Mouse (Mus musculus) embryonic facial prominence, embryonic 15.5 days (tissue): Measurements from ENCODE around the gene Fbln1. TPM values are rescaled to one million over a fixed set of nuclear protein-coding genes. Genes with fewer than 3 reads are reported as not detected.
"Not testable (repeated sequence)": the region's sequence is repeated elsewhere in the genome, so short reads cannot be mapped to it uniquely, and the experiment has no call there.

Source experiments
- ATAC-seq: fragments of 200-750 bp; cut with Nextera tagmentation; 2 replicates; pipeline ENCODE4 v1.8.0; 2017; ENCODE audit warnings: low read depth, moderate TSS enrichment; ENCODE audit not compliant: insufficient number of reproducible peaks, low FRiP score, low TSS enrichment
- H3K27ac ChIP-seq: fragments of 300-500 bp; sonication (generic); replicated peaks from 2 replicates; pipeline ENCODE4 v1.5.1; 2015; ENCODE audit warnings: mild to moderate bottlenecking, inconsistent platforms
- H3K27me3 ChIP-seq: fragments of 300-500 bp; sonication (generic); 2 replicates; pipeline ENCODE4 v1.6.1; 2015; ENCODE audit warnings: inconsistent platforms
- H3K36me3 ChIP-seq: fragments of 300-500 bp; sonication (generic); 2 replicates; pipeline ENCODE4 v1.6.1; 2015; ENCODE audit warnings: mild to moderate bottlenecking, inconsistent platforms
- H3K4me1 ChIP-seq: fragments of 300-500 bp; sonication (generic); 2 replicates; pipeline ENCODE4 v1.6.1; 2015; ENCODE audit warnings: inconsistent platforms
- H3K4me2 ChIP-seq: fragments of 300-500 bp; sonication (generic); replicated peaks from 2 replicates; pipeline ENCODE4 v1.6.1; 2015; ENCODE audit warnings: mild to moderate bottlenecking, inconsistent platforms
- H3K4me3 ChIP-seq: fragments of 300-500 bp; sonication (generic); replicated peaks from 2 replicates; pipeline ENCODE4 v1.5.1; 2015; ENCODE audit warnings: mild to moderate bottlenecking, inconsistent platforms
- H3K9ac ChIP-seq: fragments of 300-500 bp; sonication (generic); 2 replicates; pipeline ENCODE4 v1.6.1; 2015; ENCODE audit warnings: inconsistent platforms
- H3K9me3 ChIP-seq: fragments of 300-500 bp; sonication (generic); replicated peaks from 2 replicates; pipeline ENCODE4 v1.6.1; 2016; ENCODE audit warnings: inconsistent platforms
- WGBS: fragments of 180-500 bp; shearing (Covaris S2); methylation state at CpG from one replicate; pipeline ENCODE4 v1.1.7; 2015; 5-methylcytosine and 5-hydroxymethylcytosine counted together
- polyA plus RNA-seq: library from polyadenylated mRNA; unstranded; fragments of >200 nt; fragmentation: Nextera tagmentation; extraction: Ambion mirVana; gene quantifications from 2 replicates; pipeline ENCODE4 v1.2.1, GENCODE M21; 2015

Fbln1 gene
- polyA plus RNA-seq, 1 experiment from 2014 or later: 266 TPM

DNA sequence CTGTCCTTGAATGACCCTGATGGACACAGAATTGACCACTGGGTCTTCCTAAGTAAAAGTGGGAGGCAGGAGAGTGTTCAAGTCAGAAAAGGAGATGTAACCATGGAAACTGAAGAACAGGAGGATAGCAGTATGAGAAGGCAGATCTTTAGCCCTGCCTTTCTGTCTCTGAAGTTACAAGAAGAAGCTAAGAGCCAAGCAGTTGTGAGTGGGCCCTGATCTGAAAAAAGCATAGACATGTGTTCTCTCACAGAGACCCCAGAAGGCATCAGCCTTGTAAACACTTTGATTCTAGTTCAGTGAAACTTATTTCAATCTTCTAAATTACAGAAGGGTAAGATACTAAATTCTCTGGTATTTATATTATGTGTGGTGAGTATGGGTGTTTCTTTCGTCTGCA, 118.7 kb downstream of the Fbln1 start:
- Histone ChIP-seq H3K27me3 (0 out of 2 replicates have a peak, but pooled peaks cover 5% of the 10 kb centered on the region), H3K4me1 (0 out of 2 replicates have a peak, but pooled peaks cover 4% of the 10 kb centered on the region), H3K4me2 (no peak overlapping the region), H3K4me3 (no peak overlapping the region), H3K27ac (no peak overlapping the region), H3K9ac (no peak overlapping the region), H3K9me3 (no peaks in the 10 kb centered on the region), H3K36me3 (no peaks in the 10 kb centered on the region)
- 83% methylated on average over 1 of the region's 1 CpGs for WGBS
- ATAC-seq: no peak

DNA sequence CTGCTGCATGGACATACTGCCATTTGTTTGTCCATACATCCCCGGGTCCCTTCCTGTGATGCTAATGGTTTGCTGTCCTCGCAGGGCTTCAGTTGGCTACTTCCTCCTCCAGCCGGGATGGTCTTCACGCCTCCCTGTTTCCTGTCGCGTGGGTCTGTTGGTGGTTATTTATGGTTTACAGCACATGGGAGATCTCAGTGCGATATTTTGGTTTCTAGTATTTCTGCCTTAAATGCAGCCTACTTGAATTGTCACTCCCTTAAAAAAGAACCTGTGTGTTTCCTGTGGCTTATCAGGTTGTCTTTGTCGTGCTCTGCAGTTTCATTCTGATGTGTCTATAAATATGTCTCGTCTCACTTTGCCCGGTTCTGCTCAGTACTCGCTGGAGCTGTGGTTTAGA, 122.1 kb downstream of the Fbln1 start:
- 45% methylated on average over 11 of the region's 11 CpGs for WGBS
- H3K27ac ChIP-seq: no peak overlapping the region

DNA sequence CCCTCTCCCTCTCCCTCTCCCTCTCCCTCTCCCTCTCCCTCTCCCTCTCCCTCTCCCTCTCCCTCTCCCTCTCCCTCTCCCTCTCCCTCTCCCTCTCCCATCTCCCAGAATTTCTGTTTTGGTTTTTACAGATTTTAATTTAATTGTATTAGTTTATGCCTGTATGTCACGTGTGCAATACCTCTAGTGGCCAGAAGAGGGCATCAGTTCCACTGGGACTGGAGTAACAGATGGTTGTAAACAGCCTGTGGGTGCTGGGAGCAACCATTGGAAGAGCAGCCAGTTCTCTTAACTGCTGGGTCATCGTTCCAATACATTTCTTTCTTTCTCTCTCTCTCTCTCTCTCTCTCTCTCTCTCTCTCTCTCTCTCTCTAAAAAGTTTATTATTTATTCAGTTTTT, 122.7 kb downstream of the Fbln1 start:
- 94% methylated on average over 2 of the region's 2 CpGs for WGBS
- H3K4me1 ChIP-seq, H3K4me2 ChIP-seq, H3K36me3 ChIP-seq, H3K9ac ChIP-seq, ATAC-seq, H3K27me3 ChIP-seq, H3K9me3 ChIP-seq, H3K27ac ChIP-seq, H3K4me3 ChIP-seq: not testable (repeated sequence)

More for the DNA sequence above, 122.1 kb downstream of the Fbln1 start:
- Histone ChIP-seq H3K9ac (no peak overlapping the region), H3K27me3 (no peaks in the 10 kb centered on the region), H3K4me1 (0 out of 2 replicates have a peak, but pooled peaks cover 4% of the 10 kb centered on the region), H3K36me3 (no peaks in the 10 kb centered on the region), H3K9me3 (no peaks in the 10 kb centered on the region), H3K4me2 (no peak overlapping the region), H3K4me3 (no peak overlapping the region)
- ATAC-seq: no peak

DNA sequence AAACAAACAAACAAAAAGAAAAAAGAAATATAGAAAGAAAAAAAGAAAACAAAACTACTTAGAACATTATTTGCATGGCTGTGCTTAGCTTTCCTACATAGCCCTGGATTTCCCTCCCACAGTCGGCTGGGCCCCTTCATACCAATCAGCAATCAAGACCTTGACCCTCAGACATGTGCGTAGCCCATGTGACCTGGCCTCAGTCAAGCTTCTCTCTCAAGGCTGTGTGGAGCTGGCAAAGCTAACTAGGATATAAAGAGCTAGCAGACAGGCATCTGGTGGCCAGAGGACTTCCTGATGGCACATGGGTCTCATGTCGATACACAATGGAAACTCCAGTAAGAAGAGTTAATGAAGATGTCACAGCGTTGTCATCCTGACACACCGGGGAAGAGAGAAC, 123.3 kb downstream of the Fbln1 start:
- H3K4me2 ChIP-seq: no peak overlapping the region
- no peaks in the 10 kb centered on the region for H3K27me3 ChIP-seq
- no peak overlapping the region for H3K27ac ChIP-seq
- H3K9me3 ChIP-seq: no peaks in the 10 kb centered on the region
- H3K9ac ChIP-seq: no peak overlapping the region
- 0 out of 2 replicates have a peak, but pooled peaks cover 4% of the 10 kb centered on the region for H3K4me1 ChIP-seq
- no peaks in the 10 kb centered on the region for H3K36me3 ChIP-seq
- no peak overlapping the region for H3K4me3 ChIP-seq
- WGBS: 82% methylated on average over 5 of the region's 5 CpGs
- ATAC-seq: no peak

DNA sequence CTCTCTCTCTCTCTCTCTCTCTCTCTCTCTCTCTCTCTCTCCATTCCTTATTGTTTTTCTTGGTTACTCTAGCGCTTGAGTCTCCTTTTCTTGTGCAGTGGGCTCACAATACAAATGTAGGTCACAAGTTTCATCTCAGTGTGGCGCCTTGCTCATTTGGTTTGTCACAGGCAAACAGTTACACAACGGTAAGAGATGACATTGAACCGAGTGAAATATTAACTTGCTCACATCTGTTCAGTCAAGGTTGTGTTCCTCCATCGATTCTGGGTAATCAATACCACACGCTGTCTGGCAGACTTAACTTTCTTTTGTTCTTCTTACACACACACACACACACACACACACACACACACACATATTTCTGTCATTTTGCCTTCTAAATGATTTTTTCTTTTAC, 124.3 kb downstream of the Fbln1 start:
- no peaks in the 10 kb centered on the region for H3K9me3 ChIP-seq
- no peak for ATAC-seq
- H3K9ac ChIP-seq: no peak overlapping the region
- no peak overlapping the region for H3K4me2 ChIP-seq
- 0 out of 2 replicates have a peak, but pooled peaks cover 4% of the 10 kb centered on the region for H3K4me1 ChIP-seq
- H3K27me3 ChIP-seq: no peaks in the 10 kb centered on the region
- H3K27ac ChIP-seq: no peak overlapping the region
- WGBS: 67% methylated on average over 6 of the region's 6 CpGs
- no peak overlapping the region for H3K4me3 ChIP-seq
- H3K36me3 ChIP-seq: no peaks in the 10 kb centered on the region

DNA sequence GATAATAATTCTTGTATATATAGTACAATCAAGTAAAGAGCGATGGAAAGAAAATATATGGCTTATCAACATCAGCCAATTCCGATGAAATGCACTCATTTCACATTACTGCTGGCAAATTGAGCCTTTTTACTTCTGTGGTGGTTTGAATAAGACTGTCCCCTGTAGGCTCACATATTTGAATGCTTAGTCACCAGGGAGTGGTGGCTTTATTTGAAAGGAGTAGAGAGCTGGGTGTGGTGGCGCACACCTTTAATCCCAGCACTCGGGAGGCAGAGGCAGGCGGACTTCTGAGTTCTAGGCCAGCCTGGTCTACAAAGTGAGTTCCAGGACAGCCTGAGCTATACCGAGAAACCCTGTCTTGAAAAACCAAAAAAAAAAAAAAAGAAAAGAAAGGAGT, 127.8 kb downstream of the Fbln1 start:
- H3K4me3 ChIP-seq, ATAC-seq, H3K9ac ChIP-seq, H3K4me1 ChIP-seq, H3K27me3 ChIP-seq, H3K27ac ChIP-seq, H3K9me3 ChIP-seq, H3K36me3 ChIP-seq, H3K4me2 ChIP-seq: not testable (repeated sequence)
- 87% methylated on average over 6 of the region's 6 CpGs for WGBS

DNA sequence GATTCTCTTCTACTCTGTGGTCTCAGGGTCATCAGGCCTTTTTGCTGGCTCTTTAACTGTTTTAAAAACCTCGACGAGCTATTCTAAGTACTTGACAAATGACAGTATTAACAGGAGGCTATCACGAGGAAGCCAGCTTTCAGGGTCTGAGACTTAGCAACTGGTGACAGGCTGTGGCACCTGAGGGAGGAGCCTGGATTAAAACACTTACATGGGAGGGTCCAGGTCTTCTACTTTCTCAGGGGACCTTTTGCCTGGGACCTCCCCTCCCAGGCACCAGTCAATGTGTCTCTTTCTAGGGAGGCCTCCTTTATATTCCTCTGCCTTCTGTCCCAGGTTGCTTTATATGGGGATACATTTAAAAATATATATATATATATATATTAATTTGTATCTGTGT, 128.5 kb downstream of the Fbln1 start:
- no peaks in the 10 kb centered on the region for H3K9me3 ChIP-seq
- H3K27ac ChIP-seq: no peak overlapping the region
- H3K36me3 ChIP-seq: no peaks in the 10 kb centered on the region
- ATAC-seq: no peak
- no peak overlapping the region for H3K9ac ChIP-seq
- no peak overlapping the region for H3K4me3 ChIP-seq
- H3K4me2 ChIP-seq: no peak overlapping the region
- peaks cover 9% of the 10 kb centered on the region for H3K4me1 ChIP-seq
- H3K27me3 ChIP-seq: no peaks in the 10 kb centered on the region
- WGBS: 74% methylated on average over 3 of the region's 3 CpGs

DNA sequence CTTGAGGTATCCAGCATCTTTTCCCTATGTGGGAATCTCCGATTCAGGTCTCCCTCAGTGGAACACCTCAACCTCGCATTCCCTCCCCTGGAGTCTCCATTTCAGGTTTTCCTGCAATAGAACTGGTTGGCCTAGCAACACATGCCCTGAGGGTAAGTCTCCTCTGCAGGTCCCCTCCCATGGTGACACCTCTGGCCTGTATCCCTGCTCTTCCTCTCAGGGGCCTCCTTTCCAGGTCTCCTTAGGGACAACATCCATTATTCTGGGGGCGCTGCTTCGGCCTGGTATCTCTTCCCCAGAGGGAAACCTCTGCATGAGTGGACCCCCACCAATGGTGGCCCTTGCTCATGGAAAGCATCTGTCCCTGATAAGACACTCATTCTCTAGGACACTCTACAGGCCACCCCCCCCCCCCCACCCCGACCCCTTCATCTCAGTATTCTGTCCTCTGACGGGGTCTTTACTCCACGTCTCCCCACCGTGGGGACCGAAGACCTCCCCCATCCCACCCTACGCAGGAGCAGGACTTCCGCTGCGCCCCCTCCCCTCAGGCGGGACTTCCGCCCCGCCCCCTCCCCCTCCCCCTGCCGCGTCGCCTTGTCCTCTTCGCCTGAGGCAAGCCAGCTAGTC, 130.0 kb downstream of the Fbln1 start, which contains the start of gene Atxn10:
Gene Atxn10, plus strand, starts transcription at position 575 of the 630 bp plus-strand sequence.
- Histone ChIP-seq H3K36me3 (no peaks in the 10 kb centered on the region), H3K4me1 (peaks cover 9% of the 10 kb centered on the region), H3K9me3 (no peaks in the 10 kb centered on the region), H3K27me3 (no peaks in the 10 kb centered on the region), H3K27ac (peak within 1 kb of the TSS; percentile 96), H3K9ac (peak within 1 kb of the TSS; percentile 87), H3K4me3 (peak within 1 kb of the TSS; percentile 97), H3K4me2 (peak within 1 kb of the TSS; percentile 71)
- WGBS: 8% methylated on average over 14 of the region's 19 CpGs
- ATAC-seq: peak; percentile 32; the same call in 1 of the 2 replicates

Other genes starting within 250 kb of the Fbln1 start
- gene 5031439G07Rik, start 217.4 kb upstream of the Fbln1 start, polyA plus RNA-seq: 9.1 and 9.8 TPM in 2 replicates
- gene Upk3a, start 188.8 kb upstream of the Fbln1 start, polyA plus RNA-seq: 6.2 and 18.2 TPM in 2 replicates
- gene Fam118a, start 177.0 kb upstream of the Fbln1 start, polyA plus RNA-seq: 24.9 and 31.7 TPM in 2 replicates
- gene Smc1b, start 74.0 kb upstream of the Fbln1 start, polyA plus RNA-seq: 0.07 and 0.70 TPM in 2 replicates
- gene Ribc2, start 73.9 kb upstream of the Fbln1 start, polyA plus RNA-seq: 1.00 and 1.6 TPM in 2 replicates
- gene Atxn10, start 130.3 kb downstream of the Fbln1 start, polyA plus RNA-seq: 260 and 269 TPM in 2 replicates